Mouse (Mus musculus) C2C12 (cell line): ENCODE measurements around the gene Eif4g3.

Experiments
- CEBPB ChIP-seq: IDR thresholded peaks from one replicate; pipeline ENCODE4 v1.6.1; 2011; ENCODE audit warnings: low read depth, mild to moderate bottlenecking, control low read depth, moderate library complexity
- CTCF ChIP-seq: IDR thresholded peaks from one replicate; pipeline ENCODE4 v1.5.1; 2011; ENCODE audit not compliant: control insufficient read depth, insufficient read depth, insufficient read length
- MAX ChIP-seq: IDR thresholded peaks from one replicate; pipeline ENCODE4 v1.6.1; 2011; ENCODE audit warnings: mild to moderate bottlenecking, control low read depth
- USF1 ChIP-seq: IDR thresholded peaks from one replicate; pipeline ENCODE4 v1.6.1; 2011; ENCODE audit warnings: low read depth, mild to moderate bottlenecking, control low read depth, moderate library complexity

DNA sequence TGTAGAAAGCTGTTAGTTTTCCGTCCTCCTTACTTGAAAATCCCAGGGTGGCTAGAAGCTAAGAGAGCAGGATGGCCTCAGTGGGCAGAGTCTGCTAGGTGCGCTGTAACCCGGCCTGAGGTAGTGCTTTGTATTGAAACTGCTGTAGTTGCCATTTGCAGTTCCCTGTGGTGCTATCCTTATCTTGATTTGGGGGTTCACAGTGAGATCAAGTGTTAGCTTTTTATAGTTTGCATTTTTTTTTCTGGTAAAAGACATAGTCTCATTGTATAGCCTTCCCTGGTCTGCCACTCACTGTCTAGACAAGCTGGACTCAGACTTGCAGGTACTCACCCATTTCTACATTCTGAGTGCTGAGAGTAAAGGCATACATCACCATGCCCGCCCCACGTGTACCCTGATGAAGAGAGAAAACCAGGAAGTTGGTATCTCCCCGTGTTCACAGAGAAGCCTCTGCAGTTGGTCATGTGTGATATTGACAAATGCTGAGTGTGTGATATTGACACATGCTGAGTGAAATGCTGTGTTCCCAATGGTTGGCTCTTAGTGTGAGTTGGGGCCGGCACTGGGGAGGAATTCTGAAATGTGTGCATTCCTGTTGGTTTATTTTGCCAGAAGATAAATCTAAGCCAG is 98.9 kb downstream of the Eif4g3 start:
- TF ChIP-seq CTCF, result no peak
- TF ChIP-seq MAX, result no peak
- TF ChIP-seq CEBPB, result no peak
- no peak for TF ChIP-seq USF1
